Mouse (Mus musculus) frontal cortex, postnatal 25 days (tissue): ENCODE measurements around the gene Ahdc1.

Source experiments
- DNase-seq, 2 experiments: peaks; one replicate each; pipeline ENCODE4 v3.0.0; 2022; ENCODE audit warnings: low spot score in 2 of 2

Gene Ahdc1

DNA sequence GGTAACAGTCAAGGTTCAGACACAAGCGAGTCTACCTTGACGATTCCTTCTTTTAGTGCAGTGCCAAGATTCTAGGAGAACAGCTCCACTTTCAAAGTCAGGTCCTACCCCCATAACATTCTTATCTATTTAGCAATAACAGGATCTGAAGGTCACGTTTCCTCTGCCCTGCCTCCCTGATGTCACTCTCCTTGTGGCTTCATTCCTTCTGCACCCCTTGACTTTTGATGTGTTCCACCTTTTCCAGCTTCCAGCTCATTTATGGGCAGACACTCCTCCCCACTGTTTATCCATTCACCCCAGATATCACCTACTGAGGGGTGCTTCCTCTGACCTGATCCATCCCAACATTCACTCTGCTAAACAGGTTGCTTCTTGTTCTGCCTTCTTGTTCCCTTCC lies 116.0 kb downstream of the Ahdc1 start:
- no peak for DNase-seq
